Mouse (Mus musculus) ovary, postnatal 14 days (tissue): ENCODE measurements around the gene Ptpn11.

Source experiments
- DNase-seq: peaks from one replicate; pipeline ENCODE4 v3.0.0; 2022; ENCODE audit warnings: low spot score

Ptpn11 gene

GRCm38 (mm10) chr5:121179077-121179857, 11.9 kb downstream of the Ptpn11 start:
- no peak for DNase-seq

DNA sequence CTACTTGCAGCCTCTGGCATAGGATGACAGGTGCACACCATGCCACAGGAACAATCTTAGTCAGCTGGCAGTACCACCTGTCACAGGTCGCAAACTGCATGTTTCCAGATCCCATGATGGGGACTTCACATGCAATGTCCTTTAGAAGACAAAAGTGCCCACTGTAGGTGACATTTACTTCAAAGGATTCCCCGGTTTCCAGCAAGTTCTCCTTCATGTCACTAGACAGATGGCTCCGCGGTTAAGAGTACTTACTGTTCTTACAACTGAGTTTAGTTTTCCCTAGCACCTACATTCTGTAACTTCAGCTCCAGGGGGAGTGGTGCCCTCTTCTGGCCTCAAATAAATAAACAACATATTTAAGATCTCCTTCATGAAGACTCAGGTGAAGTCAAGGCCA, 18.4 kb downstream of the Ptpn11 start:
- DNase-seq: no peak

GRCm38 (mm10) chr5:121169588-121169987, 21.6 kb downstream of the Ptpn11 start:
- no peak for DNase-seq

- no peak for DNase-seq
Observed at GRCm38 (mm10) chr5:121166884-121167283, 24.3 kb downstream of the Ptpn11 start.

- no peak for DNase-seq
Observed at GRCm38 (mm10) chr5:121162923-121163322, 28.3 kb downstream of the Ptpn11 start.

DNA sequence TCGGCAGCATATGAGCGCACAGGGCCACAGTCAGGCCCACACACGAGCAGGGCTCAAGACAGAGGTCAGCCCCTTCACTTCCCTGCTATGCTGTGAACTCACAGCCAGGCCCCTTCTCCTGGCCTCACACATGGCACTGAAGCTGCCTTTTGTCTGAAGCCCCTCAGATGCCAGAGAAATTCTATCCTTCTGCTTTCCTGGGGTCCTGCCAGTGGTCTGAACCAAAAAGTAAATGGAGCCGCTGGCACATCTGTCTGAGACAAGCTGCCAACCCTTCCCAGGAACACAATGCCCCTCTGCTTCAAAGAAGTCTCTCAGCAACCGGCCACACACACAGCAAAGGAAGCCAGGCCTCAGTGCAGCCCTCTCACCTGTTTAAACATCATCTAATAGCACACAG, 28.9 kb downstream of the Ptpn11 start:
- DNase-seq: no peak

- no peak for DNase-seq
Observed at GRCm38 (mm10) chr5:121158966-121159365, 32.2 kb downstream of the Ptpn11 start.

DNA sequence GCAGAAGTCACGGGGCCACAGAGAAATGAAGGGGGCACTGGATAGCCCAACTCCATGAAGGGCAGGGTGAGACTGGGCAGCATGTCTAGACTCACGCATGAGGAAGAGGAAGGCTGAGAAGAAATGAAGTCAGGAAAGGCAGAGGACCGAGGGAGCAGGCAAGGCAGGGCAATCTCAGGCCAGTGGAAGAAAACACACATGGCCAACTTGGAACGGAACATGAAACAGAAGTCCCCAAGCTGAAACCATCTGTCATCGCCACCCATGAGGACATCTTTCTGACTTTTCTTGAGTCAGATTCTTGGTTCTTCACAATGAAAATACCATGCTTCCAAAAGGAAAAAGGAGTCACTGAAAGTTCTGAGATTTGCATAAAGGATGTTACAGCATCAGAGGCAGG, 33.7 kb downstream of the Ptpn11 start:
- DNase-seq: no peak

DNA sequence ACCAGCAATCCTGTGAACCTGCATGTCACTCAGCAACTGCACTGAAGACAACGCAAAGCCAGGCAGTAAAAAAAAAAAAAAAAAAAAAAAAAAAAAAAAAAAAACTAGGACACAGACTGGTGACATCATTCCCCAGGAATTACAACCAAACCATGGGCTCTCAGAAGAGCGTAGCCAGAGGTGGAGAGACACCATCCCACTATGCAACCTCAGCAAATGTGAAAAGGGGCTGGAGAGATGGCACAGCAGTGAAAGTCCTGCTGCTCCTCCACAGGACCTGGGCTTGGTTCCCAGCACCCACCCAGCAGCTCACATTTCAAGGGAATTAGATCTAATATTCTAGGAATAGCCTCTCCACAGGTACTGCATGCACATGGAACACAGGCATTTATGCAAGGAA, 34.2 kb downstream of the Ptpn11 start:
- DNase-seq: no peak

DNA sequence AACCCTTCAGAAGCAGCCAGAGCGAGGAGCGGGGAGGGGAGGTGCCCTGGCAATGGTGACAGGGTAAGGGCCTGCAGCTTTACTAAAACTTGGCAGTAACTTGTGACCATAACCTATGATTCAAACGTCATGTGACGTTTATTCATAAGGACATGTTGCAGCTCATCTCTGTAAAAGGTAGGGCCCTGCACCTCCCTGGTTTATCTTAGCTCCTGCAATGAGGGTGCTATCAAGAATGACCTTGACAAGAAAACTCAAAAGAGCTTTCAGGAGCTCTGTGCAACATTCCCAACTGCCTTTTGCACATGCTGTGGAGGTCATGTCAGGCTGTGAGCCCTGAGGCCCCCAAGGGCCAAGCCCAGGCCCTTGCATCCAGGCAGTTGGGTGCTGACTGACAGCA, 35.1 kb downstream of the Ptpn11 start:
- DNase-seq: no peak

DNA sequence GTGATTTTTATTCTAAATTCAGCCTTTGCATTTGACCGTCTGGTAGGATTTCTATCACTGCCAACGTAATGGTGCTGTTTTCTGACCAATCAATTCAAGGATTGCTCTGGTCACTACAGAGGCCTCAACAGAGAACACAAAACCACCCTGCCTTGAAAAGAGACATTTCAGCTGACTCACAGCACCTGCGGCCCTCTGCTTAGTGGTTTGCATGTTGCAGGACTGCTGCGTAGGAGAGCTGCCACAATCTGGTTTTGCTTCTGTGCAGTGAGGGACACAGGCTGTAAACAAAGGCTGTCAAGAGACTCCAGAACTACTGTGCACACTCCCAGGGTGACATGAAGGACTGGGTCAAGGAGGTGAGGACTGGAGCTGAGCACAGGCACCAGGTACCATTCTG, 40.5 kb downstream of the Ptpn11 start:
- no peak for DNase-seq

DNA sequence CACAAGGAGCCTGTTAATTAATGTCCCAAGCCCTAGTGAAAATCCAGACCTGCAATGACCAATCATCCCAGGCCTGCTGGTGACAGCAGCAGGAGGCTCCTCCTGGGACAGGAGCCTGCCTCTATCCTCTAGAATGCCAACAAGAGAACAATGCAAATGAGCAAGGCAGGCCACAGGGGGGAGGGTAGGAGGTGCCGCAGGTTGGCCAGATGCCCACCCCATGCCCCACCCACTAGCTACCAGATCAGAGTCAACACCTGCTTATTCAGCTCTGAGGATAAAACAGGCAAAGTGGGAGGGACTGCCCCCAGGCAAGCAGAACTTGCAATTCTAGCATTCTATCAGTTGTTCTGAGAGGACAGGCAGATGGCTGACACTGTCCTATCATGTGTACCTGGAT, 42.0 kb downstream of the Ptpn11 start:
- no peak for DNase-seq

GRCm38 (mm10) chr5:121146275-121146674, 44.9 kb downstream of the Ptpn11 start:
- no peak for DNase-seq

- DNase-seq: no peak
Observed at GRCm38 (mm10) chr5:121145609-121146008, 45.6 kb downstream of the Ptpn11 start.

DNA sequence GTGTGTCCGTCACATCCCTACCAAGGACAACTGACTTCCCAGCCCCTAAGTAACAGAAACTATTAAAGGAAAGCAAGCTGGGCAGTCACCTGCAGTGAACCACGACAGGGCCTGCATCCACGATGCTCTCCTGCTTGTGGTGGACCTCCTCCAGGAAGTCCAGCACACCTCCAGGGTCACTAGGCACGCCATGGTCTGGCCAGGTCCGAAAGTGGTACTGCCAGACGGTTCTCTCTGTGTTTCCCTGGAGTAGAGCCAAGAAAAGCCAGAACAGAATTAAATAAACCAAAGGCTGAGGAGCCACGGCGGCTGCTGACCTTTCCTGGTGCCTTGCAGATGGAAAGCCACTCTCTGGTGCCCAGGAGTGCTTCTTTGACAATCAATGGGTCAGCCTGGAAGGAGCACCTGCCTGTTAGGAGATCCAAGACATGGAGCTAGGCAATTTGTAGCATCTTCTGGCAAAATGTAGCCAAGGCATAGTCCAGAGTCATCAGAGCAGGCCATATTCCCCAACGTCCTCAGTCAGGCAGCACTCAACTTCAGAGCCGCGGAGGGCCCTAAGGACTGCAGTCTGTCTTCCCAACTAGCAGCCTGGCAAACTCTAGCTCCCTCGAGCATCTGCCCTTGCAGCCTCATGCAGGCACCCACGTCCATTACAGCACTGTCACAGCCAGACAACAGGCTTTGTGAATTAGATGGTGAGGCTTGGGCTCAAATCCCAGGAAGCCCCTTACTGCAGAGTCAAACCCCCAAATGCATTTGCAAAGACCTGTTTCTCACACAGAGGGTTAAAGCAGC, 46.6 kb downstream of the Ptpn11 start:
- DNase-seq: no peak

DNA sequence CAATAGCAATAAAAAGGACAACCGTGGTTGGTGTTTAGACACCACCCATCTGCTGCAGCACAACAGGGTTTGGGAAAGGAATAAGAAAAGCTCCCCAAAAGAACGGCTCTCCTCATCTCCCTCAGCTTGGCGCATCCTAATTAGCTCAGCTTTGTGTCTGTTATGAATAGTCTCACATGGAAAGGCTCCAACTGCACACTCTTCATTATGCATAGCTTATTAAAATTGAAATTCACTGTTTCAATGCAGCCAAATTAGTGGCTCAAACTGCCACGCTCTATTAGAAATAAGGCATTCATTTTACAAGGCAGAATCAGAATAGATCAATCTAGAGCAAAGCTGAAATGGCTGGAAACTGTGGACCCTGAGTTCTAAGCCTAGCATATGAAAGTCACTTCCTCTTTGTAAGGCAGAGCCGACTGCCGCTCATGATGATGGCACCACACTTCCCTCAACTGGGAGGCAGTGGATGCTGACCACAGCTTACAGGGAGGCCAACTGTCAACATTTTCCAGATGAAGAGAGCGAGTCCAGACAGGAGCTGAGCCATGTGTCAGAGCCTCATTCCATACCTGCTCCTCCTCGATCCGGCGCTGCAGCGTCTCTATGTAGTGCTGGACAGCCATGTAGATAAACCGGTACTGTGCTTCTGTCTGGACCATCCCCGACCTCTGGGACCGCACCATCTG, 48.6 kb downstream of the Ptpn11 start:
- no peak for DNase-seq

DNA sequence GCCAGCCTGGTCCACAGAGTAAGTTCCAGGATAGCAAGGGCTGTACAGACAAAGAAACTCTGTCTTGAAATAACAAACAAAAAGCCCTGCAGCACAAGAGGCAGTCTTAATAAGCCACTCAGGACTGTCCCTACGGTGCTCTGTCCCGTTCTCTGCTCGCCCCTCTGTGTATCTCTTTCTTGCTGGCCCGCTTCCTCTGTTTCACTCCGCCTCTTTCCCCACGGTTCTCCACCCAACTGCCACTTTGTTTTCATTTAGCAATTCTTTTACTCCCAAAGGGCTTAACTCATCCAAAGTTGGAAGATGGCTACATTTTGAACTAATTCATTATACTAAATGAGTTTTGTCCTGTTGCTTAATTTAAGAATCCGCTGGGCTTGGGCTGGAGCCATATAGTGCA, 50.9 kb downstream of the Ptpn11 start:
- DNase-seq: no peak

DNA sequence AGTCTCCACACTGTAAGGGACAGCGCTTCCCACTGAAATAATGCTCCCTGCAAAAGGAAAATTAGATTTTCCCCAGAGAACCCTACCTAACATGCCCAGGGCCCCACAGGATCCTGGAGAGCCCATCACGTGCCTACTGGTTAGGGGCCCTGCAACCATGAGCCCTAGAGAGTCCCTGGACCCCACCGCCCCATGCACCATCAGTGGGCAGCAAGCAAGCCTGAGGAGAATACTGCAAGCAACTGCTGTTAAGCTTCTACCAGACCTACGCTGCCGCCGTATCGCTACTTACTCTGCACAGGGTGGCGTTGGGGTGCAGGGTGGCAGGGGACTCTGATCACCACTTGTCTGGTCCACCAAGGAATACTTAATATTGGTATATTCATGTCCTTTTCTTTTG, 54.1 kb downstream of the Ptpn11 start:
- DNase-seq: no peak

DNA sequence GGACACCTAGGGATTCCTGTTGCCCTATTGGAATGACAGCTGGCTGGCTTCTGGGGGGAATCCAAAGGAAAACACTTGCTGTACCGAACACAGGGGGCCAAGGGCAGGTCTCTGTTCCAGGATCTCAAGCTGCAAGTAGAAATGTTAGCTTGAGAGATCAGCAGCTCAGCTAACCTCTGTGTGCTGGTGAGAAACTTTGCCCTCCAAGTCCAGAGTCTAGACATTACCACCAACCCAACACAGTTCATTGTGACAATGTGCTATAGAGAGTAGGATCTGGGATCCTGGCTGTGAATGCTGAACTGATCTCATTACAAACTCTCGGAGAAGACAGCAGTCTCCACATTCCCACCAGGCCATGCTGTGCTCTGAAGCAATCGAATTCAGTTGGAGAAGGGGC, 59.4 kb downstream of the Ptpn11 start:
- DNase-seq: no peak

DNA sequence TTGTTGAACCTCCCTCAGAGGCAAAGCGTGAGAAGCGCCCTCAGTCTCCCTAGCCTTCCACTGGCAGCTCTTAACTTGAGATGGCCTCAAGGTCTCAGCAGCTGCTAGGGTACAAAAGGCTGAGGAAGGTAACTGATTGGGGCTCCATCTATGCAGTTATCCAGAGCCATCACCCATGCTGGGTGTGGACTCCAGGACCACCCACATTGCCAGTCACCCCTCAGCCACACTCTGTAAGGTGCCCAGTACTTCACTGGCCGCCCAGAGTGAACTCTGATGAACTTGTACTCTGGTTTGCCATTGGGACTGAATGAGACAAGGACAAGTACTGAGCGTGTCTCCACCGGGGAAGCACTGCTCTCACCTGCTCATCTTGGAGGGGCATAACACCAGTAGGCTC, 61.9 kb downstream of the Ptpn11 start:
- no peak for DNase-seq

GRCm38 (mm10) chr5:121126051-121126450, 65.1 kb downstream of the Ptpn11 start:
- DNase-seq: no peak

DNA sequence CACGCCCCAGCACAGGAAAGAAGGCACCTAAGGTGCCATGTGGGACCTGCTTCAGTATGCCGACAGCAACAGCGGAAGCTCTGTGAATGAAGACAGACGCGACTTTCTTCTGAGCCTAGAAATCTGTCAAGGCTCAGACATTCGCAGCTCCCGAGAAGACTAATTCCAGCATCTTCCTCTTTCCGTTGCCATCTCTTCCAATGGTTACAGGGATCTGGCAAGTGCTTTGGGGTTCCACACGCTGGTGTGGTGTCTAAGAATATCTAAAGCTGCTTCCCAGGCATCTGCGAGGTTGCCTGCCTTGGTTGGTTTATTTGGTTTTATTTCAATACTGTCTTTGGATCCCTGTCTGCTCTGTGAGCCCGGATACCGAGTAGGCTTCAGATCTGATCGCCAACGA, 65.6 kb downstream of the Ptpn11 start:
- no peak for DNase-seq
